Mouse (Mus musculus): ENCODE measurements around the gene Ccnl1.

The Ccnl1 gene

DNA sequence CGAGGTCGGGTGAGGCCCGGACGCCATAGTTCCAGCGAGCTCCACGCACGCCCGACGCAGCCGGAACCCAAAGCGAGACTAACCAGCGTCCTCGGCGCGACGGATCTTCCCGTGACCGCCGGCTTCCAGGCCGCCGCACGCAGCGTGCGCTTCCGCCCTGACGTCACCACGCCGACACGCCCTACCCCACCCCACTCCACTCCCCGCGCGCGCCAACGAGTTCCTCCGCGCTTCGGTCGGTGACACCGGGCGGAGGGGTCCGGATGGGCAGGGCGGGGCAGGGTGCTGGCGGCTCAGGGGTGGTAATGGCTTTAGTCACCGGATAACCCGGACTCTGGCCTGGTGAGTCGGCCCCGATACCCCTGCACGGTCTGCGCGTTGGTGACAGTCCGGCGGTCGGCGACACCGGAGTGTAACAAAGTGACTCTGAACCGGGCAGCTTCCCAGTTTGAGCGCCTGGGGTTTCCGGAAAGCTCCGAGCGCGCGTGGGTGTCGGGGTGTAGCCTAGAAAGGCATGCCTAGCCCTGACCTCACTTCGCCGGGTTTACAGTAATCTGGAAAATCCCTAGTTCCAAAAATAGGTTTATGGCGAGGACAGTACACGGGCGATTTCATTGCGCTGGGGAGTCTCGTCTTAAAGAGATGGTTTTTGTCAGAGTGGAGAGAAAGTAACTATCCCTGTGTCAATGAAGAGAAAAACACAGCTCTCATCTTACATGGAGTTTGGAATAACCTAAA is at the start of gene Ccnl1:
TSS of gene Ccnl1 (minus strand) at position 148 of the 738 bp plus-strand sequence.
- DNase-seq = peak; percentile 98

DNA sequence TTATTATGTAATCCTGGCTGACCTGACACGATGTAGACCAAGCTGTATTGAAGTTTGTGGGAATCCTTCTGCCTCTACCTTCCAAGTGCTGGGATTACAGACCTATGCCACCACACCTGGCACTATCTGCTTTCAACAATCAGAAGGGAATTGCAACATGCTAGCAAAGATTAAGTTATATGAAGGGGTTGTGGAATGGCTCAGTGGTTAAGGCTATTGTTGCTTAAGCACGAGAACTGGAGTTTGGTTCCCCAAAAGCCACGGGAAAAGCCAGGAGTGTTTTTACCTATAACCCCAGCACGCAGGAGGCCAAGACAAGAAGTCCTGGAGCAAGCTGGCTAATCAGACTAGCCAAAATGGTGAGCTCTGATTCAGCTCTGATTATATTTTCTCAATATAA is 46.9 kb upstream of the Ccnl1 start:
- DNase-seq = no peak

DNA sequence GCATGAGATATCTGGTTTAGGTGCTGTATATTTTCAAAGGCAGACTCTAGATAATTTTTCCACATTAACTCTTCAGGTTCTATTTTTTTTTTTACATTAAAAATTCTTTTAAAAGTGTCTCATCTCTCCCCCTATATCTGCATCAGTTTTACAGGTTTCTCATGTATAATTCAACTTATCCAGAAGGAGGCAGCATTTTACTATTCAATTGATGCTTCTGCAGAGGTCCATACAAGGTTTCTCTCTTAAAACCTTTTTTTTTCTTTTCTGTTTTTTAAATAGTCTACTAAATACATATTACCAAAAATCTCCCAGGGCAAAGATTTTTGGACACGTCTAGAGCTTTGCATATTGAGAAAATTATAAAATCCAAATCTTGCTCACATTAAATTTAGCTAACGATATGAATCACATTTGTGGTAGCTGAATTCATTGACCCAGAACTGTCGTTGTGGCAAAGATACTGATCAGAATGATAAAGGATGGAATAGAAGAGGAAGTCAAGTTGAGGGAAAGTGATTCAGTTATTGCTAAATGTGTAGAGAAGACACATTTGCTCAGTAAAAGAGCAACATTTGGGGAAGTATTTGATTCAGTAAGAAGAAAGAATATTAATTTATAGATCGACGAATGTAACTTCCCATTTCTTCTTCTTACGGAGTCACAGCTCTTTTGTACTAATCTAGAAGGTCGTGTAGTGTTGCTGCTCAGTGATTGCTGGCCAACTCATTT is 46.3 kb upstream of the Ccnl1 start:
- no peak for DNase-seq

DNA sequence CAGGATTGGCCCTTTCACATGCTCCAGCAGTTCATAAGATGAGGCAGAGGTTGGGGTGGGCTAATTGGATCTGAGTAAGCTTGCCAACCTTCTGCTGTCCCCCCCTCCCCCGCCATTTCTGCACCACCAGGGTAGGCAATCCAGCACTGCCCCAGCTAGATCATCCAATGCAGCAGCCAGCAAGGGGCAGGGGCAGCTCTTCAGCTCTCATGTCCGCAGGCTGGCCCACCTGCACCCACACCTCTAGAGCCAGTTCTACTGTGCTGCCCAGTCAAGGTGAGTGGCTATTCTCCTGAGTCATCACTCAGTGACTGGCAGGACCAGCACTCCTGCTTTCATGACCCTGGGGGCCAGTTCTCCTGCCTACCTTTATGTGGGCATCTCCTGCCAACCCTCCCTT is 42.4 kb upstream of the Ccnl1 start:
- no peak for DNase-seq

DNA sequence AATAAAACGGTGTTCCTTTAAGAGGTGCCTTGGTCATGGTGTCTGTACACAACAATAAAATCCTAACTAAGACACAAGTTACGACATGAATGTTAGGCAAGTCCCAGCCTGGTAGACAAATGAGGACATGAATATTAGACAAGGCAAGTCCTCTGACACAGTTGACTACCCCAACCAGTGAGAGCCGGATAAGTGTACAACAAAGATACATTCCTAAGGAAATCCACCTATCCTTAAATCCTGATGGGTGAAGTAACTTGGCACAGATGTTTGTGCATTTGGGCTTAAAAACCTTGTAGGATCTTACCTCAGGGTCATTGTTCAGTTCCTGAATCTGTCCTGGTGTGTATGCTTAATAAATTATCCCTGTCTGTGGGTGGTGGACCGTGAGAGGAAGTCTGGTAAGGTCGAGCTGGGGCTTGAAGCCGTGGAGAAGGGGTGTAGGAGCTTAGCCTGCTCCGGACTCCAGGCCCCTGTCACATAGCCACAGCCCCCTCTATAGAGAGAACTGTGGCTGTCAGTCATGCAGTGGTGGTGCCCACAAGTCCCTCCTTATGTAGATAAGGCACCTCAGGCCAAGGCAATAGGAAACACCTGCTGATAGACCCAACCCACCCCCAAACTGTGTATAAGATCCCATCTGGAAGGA is 39.4 kb upstream of the Ccnl1 start:
- no peak for DNase-seq

DNA sequence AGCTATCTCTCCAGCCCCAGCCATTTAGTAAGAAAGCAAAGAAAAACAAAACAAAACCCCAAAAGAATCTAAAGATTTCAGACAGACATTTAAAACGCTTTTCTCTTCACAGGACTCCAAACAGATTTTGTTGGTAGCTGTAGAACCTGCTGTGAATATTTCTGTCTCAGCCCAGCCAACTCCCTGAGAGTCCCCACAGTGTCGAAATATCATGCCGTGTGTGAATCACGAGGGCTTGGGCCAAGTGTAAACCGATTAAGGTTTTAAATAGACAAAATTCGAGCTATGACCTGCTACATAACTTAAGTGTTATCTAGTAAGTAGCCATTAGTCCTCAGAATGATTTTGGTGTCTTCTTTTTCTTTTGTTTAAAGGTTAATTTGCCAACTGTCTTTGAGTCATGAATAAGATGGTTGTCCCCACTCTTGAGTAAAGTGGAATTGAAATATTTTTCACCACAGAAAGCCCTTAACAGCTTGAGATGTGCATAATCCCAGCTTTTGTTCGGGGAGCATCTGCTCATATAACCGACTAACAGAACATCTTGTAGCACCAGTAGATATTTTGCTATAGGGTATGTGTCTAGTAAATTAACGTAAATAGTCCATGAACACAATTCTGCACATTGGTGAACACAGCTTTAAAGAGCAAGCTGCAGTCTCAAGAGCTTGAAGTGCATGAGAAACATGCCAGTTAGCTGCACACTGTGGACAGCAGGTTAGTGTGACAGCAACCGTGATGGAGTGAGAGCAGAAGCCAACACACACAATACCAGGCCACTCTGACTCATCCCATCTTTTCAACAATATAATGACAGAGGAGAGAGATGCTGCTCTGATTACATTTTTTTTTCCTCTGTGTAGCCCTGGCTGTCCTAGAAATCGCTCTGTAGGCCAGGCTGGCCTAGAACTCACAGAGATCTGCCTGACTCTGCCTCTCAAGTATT is 34.6 kb upstream of the Ccnl1 start:
- peak in 1 of 2 experiments; percentile 41 for DNase-seq

DNA sequence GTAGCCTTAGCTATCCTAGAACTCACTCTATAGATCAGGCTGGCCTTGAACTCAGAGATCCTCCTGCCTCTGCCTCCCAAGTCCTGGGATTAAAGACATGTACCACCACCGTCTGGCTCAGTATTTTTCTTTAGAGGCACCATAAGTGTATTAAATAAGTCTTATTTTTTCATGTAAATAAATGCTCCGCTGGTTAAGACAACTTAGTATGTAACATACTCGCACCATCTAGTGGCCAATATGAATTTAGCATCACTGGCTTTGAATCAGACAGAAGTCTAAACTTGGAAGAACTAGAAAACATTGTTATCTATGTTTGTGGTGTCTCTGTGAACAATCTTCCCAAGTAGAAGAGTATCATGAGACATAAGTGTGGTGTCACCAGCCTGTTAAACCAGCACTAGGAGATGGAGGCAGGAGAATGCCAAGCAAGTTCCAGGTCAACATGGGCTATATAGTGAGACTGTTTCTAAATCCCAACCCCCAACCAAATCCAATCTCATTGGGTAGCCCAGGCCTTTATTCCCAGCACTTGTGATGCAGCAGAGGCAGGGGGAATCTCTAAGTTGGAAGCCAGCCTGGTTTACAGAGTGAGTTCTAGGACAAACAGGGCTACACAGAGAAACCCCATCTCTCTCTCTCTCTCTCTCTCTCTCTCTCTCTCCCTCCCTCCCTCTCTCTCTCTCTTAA is 33.1 kb upstream of the Ccnl1 start:
- DNase-seq = peak; percentile 18 to 57

DNA sequence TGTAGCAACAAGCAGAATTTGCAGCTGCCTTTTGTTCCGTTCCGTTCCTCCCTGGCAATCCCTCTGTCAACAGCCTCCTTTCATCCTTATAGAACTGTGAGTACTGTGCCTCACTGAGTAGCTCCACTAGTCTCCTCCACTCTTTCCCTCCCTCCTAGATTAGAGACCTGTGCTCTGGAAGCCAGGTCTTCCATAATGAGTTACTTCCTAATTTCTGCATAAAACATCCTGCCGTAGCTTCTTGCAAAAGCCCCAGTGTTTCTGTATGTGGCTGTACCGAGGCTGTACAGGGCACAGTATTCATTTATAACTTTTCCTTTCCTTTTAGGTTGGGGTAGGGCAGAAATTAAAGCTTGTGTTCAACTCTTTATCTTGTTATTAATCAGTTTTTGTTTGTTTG is 32.5 kb upstream of the Ccnl1 start:
- no peak for DNase-seq

DNA sequence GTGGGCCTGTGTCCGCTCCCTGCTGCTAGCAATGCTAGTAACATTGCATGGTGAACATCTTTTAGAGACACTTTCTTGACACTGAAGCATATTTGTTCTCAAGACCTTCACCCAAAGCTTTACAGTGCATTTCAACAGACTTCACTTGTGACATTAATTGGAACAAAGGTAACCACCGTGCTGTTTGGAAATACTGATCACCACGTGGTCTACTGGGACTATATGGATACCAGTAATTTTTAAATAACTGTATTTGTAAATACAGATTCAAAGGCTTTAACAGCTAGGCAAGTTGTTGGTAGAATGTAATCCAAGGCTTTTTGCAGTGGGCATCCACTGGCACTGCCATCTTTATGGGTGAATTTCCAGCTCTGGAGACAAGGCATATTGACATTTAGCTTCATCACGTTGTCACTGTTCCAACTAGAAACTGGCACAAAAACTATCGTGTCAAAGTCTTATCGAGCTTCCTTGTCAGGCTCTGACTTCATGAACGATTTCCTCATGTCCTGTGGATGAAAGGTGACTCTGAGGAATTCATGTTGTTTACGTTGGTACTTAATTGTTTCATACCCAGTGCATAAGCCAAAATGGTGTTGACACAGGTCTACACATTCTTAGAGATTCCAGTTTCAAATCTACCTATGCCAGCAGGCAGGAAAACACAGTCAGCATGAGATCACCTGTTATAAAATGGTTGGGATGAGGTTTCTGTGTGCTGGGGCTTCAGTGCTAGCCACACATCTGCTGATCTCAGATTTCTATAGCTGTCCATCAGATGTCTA is 30.9 kb upstream of the Ccnl1 start:
- DNase-seq = no peak

DNA sequence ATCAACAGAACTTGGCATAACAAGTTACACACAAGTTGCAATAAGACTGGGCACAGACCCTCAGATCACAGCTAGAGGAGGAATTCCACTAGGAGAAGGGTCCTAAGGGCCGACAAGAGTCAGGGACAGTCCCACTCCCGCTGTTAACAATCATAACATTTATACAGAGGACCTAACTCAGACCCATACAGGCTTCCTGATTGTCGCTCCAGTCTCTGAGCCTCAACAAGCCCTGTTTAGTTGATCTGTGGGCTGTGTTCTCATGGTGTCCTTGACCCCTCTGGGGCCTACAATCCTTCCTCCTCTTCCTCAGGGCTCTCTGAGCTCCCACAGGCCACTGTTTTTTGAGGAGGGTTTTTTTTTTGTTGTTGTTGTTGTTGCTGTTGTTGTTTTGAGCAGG is 18.2 kb upstream of the Ccnl1 start:
- DNase-seq = no peak

DNA sequence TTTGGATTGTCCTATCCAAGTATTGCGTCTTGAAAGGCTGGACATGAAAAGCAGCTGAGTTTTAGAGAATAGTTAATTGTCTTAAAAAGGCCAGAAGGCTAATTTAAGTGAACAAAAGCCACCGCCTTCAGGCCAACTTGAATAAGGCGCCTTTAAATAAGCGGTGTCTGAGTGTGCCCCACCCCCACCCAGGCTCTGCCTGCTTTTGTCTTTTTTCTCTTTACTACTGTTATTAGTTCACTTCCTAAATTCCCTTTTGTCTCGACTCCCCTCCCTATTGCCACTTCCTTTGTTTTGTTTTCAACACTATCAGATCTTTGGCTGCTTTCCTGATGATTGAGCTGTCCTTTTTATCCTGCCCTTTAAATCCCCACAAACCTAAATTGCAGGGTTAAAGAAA is 17.3 kb upstream of the Ccnl1 start:
- DNase-seq = peak; percentile 37 to 62

DNA sequence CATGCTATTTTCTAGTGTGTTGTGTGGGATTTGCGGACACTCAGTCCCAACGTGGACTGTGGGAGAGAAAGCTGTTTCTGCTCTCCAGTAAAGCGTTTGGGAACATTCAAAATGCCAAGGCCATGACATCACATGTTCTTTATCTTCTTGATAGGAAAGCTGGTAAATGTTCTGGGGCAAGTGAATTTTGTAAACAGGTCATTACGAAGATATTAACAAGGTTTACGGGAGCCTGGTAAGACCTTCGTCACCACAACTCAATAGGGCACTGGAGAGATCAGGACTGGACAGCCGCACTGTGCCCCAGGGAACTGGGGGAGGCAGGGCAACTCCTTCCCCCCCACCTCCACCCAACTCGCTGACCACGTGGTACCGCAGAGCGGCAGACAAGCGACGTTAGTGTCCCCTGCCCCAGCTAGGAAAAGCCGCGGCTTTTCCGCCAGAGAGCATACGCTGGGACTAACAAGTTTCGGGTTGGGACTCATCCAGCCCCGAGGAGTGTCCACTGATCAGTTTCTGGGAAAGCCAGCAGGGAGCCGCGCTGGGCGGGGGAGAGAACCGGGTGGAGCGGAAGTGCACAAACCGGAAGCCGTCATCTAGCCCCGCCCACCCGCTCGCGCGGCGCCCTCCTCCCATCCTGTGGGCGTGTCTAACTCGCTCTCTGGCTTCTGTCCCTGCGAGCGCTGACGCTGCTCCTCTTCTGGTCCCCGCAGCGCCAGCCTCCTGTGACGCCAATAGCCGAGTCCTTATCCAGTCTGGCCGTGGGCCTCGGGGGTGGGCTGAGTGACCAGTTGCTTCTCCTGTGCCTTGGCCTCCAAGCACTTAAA is 16.4 kb upstream of the Ccnl1 start:
- DNase-seq = peak; percentile 100

DNA sequence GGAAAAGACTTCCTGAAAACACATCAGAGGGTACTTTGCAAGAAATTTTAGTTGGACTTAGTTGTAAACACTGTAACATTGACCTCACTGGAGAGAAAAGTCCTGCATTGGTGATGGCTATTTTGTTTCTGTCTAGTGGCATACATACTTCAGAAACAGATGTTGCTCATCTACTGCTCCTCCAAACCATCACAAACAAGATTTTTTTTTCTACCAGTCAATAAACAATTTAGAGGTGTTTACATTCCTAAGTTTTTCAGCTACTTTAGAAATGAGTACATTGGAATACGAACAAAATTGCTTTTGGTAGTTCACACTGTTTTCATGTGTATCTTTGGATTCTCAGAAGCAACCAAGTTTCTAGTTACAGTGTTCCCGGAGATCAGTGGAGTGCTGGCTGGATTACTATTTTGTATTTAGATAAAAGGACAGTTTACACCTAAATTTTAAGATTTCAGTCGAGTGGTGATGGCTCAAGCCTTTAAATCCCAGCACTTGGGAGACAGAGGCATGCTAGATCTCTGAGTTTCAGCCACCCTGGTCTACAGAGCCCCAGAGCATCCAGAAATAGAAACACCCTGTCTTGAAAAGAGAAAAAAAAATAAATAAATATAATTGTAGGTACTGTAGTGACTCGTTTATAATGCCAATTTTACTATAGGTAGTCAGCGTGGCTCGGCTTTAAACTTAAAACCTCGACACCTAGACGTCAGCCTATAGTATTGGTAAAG is 15.6 kb upstream of the Ccnl1 start:
- no peak for DNase-seq

DNA sequence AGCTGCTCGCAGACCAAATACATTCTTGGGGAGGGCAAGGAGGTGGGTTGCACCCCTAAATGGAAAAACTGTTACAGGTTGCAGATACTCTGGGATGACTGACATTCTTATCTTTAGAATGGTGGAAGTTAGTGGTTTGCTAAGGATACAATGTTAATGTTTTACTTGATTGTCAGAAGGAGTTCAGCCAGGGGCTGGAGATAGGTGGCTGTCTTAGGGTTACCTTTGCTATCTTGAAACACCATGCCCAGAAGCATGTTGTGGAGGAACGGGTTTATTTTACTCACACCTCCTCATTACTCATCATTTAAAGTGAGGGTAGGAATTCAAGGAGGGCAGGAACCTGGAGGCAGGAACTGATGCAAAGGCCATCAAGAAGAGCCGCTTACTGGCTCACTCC is 11.1 kb upstream of the Ccnl1 start:
- DNase-seq = no peak

DNA sequence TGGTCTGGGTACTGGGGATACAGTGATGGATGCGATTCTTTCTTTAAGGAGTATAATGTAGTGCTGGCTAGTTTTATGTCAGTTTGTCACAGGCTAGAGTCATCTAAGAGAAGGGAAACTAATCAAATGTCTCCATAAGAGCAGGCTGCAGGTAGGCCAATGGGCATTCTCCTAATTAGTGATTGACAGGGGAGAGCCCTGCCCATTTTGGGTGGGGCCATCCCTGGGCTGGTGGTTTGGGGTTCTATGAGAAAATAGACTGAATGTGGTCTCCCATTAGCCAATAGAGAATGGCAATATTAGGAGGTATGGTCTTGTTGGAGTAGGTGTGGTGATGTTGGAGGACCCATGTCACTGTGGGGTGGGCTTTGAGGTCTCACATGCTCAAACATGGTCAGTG is 8.3 kb upstream of the Ccnl1 start:
- no peak for DNase-seq

DNA sequence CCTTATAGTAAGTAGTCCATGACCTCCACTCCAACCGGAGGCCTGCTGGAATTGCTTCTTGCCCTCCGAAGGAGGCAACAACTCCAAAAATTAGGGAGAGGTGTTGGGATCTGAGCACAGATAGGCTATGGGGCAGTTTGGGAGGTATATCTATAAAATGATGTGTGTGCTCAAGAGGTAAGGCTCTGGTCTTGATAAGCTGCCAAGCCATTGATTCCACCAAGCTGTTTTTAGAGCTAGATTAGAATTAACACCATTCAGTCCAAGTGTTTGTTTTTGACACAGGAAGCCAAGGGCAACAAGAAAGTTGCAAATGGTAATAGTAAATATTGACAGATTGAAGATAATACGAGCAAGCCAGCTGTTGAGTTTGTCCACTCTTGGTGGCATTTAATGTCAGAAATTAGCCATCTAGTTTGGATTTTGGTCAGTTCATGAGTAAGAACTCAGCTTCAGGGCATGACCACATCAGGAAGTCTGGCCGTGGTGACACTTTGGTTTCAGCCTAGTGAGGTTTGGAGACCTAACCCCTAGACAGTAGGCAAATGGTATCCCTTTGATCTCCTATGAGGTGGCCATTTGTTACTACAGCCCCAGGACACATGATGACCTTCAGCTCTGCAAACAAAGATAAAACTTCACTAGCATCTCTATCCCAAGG is 4.4 kb upstream of the Ccnl1 start:
- no peak for DNase-seq

DNA sequence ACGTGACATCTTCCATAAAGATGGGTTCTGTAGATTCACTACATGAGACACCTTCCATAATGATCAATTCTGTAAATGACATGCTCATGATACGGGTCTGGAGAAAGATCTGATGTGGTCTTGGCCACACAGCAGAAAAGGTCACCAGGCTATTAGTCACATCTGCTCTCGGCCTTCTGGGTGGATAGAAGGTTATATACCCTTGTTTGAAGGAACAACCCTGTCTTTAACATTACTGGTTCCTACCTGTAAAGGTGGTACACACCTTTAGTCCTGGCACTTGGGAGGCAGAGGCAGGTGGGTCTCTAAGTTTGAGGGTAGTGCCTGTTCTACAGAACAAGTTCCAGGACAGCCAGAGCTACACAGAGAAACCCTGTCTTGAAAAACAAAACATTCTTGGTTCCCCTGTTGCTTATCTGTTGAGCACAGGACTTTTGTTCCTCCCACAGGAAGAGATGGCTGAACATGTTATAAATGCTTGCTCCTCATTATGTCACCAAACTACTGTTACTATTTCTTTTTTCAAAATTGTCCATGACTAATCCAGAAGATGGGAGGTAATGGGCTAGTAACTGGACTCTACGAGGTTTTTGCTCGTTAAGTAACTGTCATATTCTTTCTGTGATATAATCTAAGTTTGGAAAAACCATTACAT is 2.4 kb upstream of the Ccnl1 start:
- no peak for DNase-seq

DNA sequence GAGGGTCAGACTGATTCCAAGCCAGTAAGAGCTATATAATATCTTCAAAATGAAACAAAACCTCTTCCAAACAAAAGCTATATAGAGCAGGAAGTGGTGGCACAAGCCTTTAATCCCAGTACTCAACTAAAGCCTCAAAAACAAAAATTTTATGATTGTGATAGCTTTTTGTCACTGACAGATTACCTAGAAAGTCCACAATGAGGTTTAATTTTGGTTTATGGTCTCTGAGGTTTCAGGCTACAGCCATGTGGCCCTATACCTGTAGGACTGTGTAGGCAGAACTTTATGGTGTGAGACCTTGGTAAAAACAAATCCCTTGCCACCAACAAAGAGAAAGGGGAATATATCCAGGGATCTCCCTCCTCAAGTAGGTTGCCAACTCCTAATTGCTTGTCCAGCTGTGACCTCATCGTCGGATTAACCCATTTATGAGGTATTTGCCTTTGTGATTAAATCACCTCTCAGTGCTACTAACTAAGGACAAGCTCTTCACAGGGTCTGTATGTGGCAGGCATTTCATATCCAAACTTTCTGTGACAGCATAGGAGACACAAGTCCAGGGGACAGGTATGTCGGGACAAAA is 1.5 kb upstream of the Ccnl1 start:
- no peak for DNase-seq

All from cerebellum, postnatal 25 days (tissue).